ENCODE assay signal across 23 mouse cellular contexts in genomic region chr2:22749761-22750160, GRCm38 (mm10).
"Had no signal": no experiment of that assay in that cellular context is flagged by ENCODE, and none has a peak within 500 bp of the region (broad histone marks: within the 10 kb centered on the region; RNA-seq: fewer than 3 reads in every experiment).

No protein-coding gene starts in this region.

- H3K9me3 ChIP-seq: limb, embryonic 10.5 days; limb, embryonic 13.5 days; liver, embryonic 12.5 days; liver, embryonic 15.5 days; lung, embryonic 15.5 days; megakaryocyte, embryonic 14.5 days; neural tube, embryonic 12.5 days; neural tube, embryonic 15.5 days had no signal

- H3K27ac ChIP-seq: kidney, postnatal 0 days; layer of hippocampus, adult 2 months; limb, embryonic 10.5 days; limb, embryonic 13.5 days; liver, embryonic 12.5 days; liver, embryonic 15.5 days; lung, embryonic 15.5 days; neural tube, embryonic 12.5 days; neural tube, embryonic 15.5 days had no signal

- H3K9ac ChIP-seq: limb, embryonic 13.5 days; liver, embryonic 12.5 days; liver, embryonic 15.5 days; lung, embryonic 15.5 days; neural tube, embryonic 12.5 days; neural tube, embryonic 15.5 days had no signal

- DNase-seq: kidney, adult 2 months; kidney, postnatal 25 days; layer of hippocampus, adult 9-11 months; liver; lung, adult 18-20 months; lung, postnatal 10 days; lung, postnatal 36 days; midbrain, embryonic 14.5 days; retina, postnatal 1 day; right cerebral cortex, postnatal 25 days; spleen, adult 18-20 months; thymus, adult 18-20 months; thymus, postnatal 4 days had no signal

- H3K4me3 ChIP-seq: layer of hippocampus, adult 2 months; limb, embryonic 10.5 days; limb, embryonic 13.5 days; liver, embryonic 12.5 days; liver, embryonic 15.5 days; lung, embryonic 15.5 days; megakaryocyte, embryonic 14.5 days; neural tube, embryonic 12.5 days; neural tube, embryonic 15.5 days had no signal

- H3K4me1 ChIP-seq: limb, embryonic 10.5 days; limb, embryonic 13.5 days; liver, embryonic 12.5 days; lung, embryonic 15.5 days; neural tube, embryonic 12.5 days; neural tube, embryonic 15.5 days had no signal

- H3K27me3 ChIP-seq: lung, embryonic 15.5 days; megakaryocyte, embryonic 14.5 days; neural tube, embryonic 15.5 days had no signal

- ATAC-seq: liver, embryonic 12.5 days had no signal

- H3K36me3 ChIP-seq: limb, embryonic 10.5 days; limb, embryonic 13.5 days; liver, embryonic 12.5 days; liver, embryonic 15.5 days; lung, embryonic 15.5 days; neural tube, embryonic 12.5 days; neural tube, embryonic 15.5 days had no signal
